Mouse (Mus musculus) ovary, adult 18-20 months (tissue): ENCODE measurements around the gene Actr3.

Experiments used
- DNase-seq: peaks from one replicate; pipeline ENCODE4 v3.0.0; 2022; ENCODE audit warnings: low spot score, mixed read lengths

Actr3 gene

DNA sequence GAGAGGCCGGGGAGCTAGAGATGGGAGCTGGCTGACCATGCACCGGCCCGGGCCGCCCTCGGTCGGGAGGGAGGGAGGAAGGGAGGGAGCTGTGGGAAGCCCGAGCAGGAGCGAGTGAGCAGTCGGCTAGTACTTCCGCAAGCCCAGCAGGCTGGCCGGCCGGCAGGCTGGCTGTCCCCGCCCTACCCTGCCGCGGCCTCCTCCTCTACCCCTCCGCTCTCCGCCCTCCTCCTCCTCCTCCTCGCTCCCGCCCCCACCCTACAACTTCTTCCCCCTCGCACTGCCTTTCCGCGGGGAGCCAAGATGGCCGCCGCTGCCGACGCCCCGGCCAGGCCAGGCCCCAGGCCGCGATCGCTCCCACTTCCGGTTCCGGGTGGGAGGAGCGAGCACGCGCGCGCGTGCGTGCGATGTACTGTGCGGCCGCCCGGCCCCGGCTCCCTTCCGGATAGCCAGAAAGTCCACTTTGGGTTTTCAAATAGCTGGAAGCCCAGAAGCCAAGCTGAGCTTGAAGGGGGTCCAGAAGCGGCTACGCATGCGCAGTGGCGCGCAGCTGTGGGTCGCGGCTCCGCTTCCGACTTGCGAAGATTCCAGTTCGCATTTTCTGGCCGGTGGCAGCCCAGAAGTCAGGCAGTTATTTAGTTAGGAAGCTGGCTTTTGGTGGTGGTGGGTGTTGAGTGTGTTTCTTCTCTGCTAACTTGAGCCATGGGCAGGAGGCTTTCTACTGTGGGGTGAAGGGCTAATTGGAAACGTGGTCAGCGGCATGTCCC, at the start of gene Actr3:
Gene Actr3, minus strand, starts transcription at position 359 of the 767 bp plus-strand sequence.
- DNase-seq: peak; percentile 99

DNA sequence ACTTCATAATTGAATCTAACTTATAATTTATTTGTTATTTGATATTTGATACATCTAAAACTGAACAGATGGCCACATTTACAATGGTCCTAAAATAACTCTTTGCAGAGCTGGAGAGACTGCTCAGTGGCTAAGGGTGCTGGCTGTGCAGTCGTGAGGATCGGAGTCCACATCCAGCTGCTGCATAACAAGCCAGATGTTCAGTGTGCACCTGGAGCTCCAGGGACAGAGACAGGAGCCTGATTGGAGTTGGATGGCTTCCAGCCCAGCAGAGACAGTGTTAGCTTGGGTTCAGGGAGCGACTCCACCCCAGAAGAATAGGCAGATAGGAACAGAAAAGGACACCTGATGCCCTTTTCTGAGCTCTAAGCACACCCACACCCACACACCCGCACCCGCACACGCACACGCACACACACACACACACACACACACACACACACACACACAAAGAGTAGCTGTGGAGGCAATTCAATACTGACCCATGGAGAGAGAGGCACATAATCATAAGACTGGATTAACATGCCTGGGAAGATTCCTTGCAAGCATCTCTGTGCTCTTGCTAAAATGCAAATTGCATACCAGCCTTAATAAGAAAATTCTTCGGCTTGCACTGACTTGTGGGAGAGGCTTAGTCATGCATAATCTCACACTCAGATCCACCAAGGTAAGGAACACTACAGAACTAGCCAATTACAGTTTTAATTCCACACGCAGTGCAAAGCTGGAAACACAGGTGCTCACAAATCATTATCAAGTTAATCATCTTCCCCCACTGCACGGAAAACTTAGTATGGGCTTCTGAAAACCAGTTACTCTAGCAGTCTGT, 47.1 kb upstream of the Actr3 start:
- DNase-seq: no peak

DNA sequence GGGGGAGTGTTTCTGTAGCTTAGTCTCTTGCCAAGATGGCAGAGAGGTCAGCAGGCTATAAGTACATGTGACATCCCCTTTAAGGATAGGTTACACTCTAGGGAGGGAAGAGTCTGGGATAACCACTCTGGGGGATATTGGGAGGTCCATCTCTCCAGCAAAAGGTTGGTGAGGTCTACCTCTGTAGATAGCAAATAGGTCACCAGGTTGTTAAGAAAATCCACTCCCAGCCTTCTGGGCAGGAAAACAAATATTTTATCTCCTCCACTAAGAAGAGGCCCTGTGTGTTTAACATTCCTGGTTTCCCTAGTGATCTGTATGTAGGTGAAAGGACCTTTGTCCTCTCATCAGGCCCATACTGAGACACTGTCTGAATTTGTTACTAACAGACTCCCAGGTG, 46.3 kb upstream of the Actr3 start:
- DNase-seq: no peak

DNA sequence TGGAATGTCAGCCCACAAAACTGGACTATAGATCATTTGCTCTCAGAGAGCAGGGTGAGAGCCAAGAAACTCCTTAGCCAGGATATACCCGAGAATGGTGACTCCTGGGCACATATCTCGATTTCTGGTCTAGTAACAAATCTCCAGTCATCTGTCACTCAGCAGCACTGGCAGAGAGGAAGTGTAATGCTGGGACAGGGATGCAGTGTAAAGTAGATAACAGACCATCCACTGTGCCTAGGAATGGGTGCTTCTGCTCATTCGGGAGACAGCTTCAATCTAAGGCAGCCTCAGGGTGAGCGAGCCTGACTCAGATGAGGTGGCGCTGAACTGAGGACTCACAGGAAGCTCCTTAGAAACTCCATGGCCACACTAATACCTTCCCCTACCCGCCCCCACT, 43.1 kb upstream of the Actr3 start:
- DNase-seq: no peak

DNA sequence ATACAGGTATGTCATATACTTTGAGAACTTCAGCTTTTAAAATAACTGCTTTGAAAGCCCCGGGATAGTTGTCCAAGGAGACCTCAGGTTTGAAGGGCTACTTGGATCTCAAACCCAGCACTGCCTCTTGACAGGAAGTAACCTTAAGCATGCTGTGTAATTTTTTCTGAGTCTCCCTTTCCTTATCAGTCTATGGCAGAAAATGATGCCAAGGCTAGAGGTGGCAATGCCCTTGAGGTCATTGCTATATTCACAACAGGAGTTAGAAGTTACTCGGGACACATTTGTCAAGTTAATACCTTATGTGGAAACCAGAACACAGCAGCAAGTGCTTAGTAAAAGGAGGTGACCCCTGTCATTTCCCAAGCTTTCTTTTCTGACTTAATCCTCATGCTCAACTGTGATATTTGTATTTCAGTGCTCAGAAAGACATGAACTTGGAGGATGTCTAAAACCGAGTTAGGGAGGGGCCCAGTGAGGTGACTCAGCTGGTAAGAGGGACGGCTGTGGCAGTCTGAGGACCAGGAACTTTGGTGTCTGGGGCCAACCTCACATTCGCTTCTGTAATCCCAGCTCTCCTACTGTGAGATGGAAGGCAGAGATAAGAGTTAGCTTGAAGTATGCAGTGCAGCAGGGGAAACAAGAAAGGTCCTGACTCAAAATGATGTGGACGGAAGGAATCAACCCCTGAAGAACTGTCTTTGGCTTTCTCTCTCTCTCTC, 40.6 kb upstream of the Actr3 start:
- no peak for DNase-seq

DNA sequence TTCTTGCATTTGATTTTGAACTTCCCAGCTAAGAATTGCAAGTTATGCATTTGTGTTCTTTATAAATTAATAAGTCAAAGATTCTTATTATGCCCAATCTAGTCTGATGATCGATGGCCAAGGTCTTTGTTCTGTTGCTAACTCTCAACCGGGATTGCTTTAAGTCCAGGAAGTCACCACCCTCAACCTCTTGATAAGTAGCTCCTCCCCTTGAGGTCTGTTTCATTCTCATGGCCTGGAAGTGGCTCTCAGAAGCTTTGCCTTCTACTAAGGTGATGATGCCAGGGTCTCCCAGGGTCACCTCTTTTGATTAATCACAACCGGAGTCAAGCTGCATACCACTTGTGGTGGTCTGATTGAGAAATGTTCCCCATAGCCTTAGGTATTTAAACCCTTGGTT, 38.3 kb upstream of the Actr3 start:
- no peak for DNase-seq

DNA sequence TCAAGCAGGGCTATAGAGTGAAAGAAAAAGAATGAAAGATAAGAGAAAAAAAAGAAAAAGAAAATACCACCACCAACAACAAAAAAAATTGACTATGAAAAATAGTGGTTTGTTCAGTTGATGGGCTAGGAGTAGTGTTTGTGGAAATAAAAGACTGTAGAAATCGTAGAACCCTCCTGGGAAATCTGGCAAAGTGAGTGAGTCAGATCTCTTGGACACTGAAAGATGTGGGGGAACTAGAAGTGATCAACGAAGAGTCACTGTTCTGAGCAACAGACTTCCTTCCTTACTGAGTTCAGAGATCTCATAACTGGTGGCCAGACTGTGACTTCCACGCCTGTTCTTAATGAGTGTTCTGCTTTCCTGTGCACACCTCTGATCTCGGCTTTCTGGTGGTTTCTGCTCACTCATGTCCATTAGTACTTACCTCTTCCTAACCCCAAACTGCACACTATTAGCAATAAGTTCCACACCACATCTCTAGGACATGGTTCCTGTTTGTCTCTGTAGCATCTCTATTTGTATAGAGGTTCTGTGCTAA, 37.7 kb upstream of the Actr3 start:
- DNase-seq: no peak

DNA sequence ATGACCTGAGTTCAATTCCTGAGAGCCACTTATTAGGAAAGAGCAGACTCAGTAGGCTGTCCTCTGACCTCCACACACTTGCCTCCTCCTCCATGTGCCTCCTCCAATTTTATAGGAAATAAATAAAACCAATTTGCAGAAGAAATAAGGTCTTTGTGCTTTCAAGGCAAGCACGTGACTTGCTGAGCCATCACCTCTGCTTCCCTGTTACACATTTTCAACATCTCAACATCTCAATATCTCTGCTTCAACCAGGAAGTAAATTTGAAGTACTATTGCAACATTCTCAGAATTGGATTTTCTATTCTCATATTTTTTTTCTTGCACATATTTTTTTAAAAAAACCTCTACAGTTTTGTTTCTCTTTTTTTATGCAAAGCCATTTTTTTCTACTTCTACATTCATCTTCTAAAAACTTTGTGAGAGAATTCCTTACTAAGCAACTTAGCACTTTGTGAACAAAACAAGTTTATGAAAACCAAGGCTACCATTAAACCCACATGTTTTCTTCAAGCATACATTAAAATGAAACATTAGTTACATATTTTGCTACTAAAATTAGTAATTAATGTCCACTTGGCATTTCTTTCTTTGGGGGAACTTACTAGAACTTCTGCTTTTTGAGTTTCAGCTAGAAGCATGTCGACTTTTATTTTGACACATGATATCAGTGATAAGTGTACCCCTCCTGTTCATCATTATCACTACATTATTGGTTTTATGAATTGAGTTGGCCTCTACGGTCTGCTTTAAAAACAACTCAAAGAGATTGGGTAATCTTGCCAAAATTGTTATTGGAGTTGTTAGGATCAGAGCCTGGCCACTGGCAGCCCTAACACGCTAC, 35.5 kb upstream of the Actr3 start:
- no peak for DNase-seq

DNA sequence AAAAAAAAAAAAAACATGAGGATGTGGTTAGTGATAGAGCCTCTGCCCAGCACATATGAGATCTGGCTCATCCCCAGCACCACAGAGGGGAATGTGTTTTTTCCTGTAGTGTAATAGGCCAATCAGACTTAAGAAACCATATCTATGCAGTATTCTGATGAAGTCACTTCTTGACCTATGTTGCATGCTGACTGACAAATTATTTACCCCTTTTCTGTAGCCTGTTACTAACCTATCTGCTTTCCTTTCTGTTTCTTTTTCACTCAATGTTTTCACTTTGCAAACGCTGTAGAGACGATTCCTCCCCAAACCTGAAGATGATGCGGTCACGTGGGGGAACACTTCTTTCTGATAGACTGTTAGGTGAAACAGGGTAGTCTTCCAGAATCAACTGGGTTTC, 32.4 kb upstream of the Actr3 start:
- no peak for DNase-seq

DNA sequence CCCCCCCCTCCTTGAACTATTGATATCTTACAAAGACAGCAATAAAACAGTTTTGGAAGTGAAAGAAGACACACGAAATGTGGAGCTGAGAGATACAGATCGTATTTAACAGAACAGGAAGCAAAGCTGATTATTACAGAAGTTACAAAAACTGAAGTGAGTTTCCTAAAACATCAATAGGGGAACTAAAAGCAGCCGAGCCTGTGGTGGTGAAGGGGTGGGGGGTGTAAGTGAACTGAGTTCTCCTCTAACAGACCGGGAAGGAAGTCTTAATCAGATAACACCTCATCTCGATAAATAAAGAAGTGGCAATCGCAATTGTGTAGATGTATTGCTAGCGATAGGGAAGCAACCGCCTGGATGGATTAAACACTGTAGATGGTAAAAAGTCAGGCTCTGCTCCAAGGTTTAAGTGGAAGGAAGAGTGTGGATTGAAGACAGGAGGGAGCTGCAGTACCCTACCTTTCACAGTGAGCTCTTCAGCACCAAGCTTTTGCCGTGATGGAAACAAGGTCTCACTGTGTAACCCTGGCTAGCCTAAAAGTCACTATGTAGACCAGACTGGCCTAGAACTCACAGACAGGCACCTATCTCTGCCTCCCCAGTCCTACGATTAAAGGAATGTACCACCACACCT, 31.2 kb upstream of the Actr3 start:
- no peak for DNase-seq

DNA sequence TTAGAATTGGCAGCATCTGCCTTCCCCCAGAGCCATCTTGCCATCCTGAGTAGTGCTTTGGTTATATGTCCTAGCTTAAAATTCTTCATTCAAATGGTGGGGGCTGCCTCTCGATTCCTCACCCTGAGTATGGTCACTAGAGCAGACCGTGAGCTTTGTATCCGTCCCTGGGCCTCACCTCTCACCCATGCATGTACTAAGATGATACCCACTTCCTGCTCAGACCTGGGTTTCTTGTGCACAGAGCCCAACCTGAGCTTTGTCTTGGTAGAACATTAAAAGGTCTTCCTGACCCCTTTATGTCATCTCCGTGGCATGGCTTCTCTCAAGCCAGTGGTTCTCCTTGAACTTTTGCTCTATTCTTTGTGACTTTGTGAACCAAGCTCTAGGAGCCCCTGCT, 28.5 kb upstream of the Actr3 start:
- DNase-seq: no peak

DNA sequence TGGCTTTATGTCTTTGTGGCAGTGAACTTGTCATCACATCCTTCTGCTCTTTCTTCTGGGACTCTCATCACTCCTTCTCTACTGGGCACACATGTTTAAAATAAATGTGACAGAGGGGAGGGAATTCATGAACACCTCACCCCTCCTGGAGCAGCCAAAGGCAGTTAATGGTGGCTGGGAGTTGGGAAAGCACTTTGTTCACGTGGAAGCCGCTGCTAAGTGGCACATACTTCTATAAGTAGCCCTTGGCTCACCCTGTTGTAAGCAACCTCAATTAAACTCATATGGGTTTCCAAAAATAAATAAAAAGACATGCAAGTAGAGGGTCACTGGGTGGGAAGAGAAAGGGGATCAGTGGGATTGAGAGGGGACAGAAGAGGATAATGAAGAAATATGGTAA, 27.8 kb upstream of the Actr3 start:
- DNase-seq: no peak

DNA sequence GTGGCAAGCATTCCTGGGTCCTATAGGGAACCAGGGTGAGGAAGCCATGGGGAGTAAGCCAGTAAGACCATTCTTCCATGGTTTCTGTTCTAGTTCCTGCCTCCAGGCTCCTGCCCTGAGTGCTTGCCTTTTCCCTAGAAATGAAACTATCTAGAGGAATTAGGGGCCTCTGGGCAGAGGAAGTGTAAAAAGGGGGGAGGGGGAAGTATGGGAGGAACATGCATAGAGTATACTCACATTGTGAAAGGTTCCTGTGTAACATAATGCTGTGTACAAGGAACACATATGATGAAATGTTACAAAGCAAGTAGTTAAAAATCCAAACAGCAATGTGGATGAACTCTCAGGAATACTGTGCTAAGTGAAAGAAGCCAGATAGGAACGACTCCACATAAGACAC, 27.4 kb upstream of the Actr3 start:
- DNase-seq: no peak

DNA sequence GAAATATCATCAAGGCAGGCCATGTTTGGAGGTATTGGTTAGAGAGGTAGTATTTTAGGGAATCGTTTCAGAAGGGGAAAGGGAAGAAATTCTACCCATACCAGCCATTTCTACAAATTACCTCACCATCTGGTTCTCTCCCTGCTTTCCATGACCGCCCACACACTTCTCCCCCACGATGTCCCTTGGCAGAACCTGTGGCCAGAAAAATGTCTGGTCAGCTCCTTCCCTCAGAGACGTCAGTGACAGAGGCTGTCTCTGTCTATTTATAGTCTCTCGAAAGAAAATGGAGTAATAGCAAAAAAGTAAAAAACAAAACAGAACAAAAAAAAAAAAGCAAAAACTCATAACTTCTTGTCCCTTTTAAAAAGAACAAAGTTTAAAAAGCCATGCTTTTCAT, 23.0 kb upstream of the Actr3 start:
- DNase-seq: no peak

DNA sequence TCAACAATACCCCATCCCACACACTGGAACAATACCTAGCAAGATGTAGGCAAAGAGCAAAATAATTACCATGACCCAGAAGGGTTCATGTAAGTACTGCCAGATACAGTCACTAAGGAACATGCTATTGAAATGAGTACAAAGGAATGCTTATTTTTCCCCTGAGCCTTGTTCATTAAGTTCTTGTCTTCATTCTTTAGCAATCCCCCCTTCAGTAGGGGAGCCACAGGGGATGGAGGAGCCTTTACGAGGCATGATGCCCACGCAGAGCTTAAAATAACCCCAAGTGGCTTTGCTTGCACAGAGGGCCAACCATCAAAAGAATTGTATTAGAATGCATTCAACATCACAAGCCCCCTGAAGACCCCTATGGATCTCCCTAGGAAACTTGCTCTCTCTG, 19.6 kb upstream of the Actr3 start:
- no peak for DNase-seq

DNA sequence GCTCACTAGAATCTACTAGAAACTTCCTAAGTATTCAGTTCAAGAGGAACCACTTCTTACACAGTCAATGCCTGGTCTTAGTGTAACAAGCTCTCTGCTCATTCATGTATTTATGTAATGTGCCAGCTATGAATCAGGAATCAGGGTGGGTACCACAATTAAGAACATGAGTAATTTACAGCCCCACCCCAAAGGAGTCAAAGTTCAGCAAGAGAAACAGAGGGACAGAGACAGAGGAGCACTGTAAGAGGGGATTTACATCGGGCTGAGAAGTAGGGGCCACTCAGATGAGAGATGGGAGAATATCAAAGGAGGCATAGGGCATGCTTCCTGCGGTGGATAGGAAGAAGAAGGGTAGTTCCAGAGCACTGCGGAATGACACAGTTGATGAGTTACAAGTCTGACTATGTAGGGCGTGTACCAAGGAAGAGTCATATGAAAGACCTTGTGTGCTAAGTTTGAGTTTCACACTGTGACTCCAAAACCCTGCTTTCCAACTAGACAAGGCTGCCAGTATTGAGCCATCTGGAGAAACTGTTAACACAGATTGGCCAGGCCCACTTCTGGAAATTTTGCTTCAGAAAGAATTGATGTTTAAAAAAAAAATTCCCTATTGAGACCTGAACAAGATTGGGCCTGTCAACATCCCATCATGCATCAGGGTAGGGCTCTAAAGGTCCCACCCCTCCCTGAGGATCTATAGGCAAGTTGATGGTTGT, 14.9 kb upstream of the Actr3 start:
- DNase-seq: no peak

DNA sequence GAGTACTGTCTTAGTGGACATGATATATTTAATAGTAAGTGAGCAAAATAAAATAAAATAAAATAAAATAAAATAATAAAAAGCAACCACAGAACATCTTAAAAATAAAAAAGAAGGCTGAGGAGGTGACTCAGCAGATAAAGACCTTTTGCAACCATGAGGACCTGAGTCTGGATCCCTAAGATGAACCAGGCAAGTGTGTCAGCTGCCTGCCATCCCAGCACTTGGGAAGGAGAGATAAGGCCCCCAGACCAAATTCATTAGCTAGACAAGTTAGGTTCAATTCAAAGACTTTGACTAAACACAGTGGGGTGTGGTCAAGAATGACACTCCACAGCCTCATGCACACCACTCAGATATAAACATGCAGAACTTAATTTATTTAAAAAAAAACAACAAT, 12.4 kb upstream of the Actr3 start:
- DNase-seq: no peak

DNA sequence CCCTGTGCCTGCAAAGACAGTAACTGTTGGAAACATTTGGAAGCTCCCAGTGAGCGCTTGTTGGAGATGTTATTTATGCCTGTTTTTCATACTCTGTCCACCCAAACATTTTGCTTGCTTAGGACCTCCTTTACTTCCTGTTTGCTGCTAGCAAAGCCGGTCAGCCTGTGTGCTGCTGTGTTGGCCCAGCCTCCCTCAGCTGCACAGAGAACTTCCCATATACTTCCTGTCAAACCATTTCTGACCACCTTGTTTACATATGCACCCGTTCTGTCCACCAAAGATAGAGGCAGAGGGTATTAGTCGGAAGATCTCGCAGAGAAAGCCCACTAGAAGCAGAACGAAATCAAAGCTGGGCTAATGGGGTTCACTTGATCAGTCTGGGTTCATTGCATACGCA, 6.2 kb upstream of the Actr3 start:
- no peak for DNase-seq

DNA sequence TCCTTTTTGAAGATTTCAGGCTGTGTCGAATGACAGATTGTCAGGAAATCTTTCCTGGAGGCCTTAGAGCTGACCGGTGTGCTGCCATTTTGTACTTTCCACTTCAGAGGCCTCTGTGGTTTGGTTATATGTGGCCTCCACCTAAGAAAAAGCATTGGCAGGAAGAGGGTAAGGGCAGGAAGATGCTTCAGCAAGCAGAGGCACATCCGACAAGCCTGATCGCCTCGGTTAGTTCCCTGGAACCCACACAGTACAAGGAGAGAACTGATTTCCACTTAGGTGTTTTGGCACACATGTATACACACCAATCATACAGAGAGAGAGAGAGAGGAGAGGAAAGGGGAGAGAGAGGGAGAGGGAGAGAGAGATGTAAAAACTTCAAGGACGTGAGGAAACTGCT, 5.7 kb upstream of the Actr3 start:
- DNase-seq: no peak

DNA sequence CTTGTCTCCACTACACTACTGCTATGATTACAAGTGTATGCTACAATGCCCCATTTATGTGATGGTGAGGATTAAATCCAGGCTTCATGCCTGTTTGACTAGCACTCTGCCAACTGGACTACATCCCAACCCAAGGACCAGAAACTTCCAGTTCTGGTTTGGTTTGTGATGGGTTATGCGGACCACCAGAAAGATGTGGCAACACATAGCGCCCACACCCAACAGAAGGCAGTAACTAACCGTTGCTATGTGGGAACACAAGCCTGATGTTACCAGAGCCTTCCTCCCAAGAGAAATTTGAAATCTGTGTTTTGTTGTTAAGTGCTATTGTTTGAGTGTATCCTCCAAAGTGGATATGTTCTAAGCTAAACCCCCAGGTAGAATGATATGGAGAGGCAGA, 4.0 kb upstream of the Actr3 start:
- no peak for DNase-seq

DNA sequence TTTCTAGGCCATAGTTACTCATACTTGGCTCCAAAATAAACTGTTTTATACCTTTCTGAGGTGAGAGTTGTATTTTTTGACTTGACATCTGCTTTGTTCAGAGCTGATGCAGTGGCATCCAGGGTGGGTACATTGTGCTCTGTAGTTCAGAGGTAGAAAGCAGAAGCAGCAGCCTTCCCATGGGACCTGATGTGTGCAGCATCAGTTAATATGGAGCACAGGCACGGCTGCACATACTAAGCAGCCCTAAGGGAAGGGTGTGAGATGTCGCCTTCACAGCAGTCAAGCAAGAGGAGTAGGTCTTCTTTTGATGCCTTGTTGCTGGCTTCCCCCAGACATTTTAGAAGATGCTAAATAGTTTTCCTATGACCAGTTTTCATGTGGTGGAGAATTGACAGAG, 3.3 kb upstream of the Actr3 start:
- DNase-seq: no peak
